Mouse (Mus musculus): ENCODE measurements around the gene Mdga2. TPM values are rescaled to one million over a fixed set of nuclear protein-coding genes. Genes with fewer than 3 reads are reported as not detected.

The Mdga2 gene
- polyA plus RNA-seq, 1 experiment from 2014 or later: 0.60 TPM

- Histone ChIP-seq H3K4me2 (ENCODE audit: low read depth, low read length) (no peak overlapping the region), H3K36me3 (ENCODE audit: control insufficient read depth, insufficient read depth) (no peaks in the 10 kb centered on the region), H3K9ac (ENCODE audit: low read length) (no peak overlapping the region), H3K27ac (ENCODE audit: low read length) (no peak overlapping the region), H3K9me3 (replicated peaks; ENCODE audit: control insufficient read depth, low read length) (no peaks in the 10 kb centered on the region), H3K4me3 (ENCODE audit: low read length) (no peak overlapping the region), H3K4me1 (ENCODE audit: control insufficient read depth, insufficient read depth, low read length) (no peaks in the 10 kb centered on the region), H3K27me3 (ENCODE audit: control insufficient read depth, insufficient read depth, low read length) (no peaks in the 10 kb centered on the region)
- 70% methylated on average over 3 of the region's 3 CpGs for WGBS
- ATAC-seq (replicated peaks; ENCODE audit: extremely low read depth, insufficient read depth, low FRiP score): no peak
Measured at GRCm38 (mm10) chr12:66679558-66679957, 542.8 kb downstream of the Mdga2 start.

DNA sequence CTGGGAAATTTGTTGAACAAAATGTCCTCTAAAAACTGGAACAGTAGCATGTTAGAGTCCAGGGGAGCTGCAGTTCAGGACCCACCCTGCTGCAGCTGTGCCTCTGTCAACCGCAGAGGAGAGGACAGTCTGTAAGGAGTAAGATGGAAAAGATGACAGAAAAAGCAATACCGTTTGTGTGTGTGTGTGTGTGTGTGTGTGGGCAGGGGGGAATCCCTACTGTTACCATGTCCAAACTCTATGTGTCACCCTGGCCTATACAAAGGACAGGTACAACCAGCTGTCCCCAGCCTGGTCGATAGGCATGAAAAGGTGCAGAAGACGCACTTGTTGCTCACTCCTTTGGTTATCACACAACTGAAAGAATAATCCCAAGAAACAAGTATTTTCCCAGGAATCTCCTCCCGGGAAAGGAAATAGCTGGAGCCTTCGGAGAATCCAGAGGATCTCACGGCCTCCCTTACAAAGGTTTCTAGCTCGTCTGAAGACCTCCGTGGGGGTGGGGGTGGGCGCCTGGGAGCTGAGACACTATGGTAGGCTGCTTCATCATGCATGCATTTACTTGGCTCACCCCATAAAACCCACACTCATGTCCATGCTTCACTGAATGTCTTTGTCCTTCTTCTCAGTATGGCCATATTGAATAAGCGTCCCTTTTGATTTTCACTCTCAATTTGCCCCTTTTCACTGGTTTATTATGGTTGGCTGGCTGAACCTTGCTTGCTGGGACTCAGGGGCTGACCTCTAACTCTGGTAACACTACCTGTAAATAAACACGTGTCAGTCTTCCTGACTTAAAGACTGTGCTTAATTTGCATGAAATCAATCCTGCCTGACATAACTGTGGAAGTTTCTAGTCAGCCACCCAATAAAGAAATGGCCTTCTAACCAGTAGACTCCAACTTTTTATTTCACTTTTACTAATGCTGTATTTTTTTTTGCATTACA lies 573.5 kb downstream of the Mdga2 start:
- Histone ChIP-seq H3K9ac (ENCODE audit: low read length) (no peak overlapping the region), H3K9me3 (replicated peaks; ENCODE audit: control insufficient read depth, low read length) (no peaks in the 10 kb centered on the region), H3K27ac (ENCODE audit: low read length) (no peak overlapping the region), H3K4me1 (ENCODE audit: control insufficient read depth, insufficient read depth, low read length) (no peaks in the 10 kb centered on the region), H3K4me2 (ENCODE audit: low read depth, low read length) (no peak overlapping the region), H3K36me3 (ENCODE audit: control insufficient read depth, insufficient read depth) (no peaks in the 10 kb centered on the region), H3K27me3 (ENCODE audit: control insufficient read depth, insufficient read depth, low read length) (no peaks in the 10 kb centered on the region), H3K4me3 (ENCODE audit: low read length) (no peak overlapping the region)
- 68% methylated on average over 12 of the region's 12 CpGs for WGBS
- ATAC-seq (replicated peaks; ENCODE audit: extremely low read depth, insufficient read depth, low FRiP score): no peak

DNA sequence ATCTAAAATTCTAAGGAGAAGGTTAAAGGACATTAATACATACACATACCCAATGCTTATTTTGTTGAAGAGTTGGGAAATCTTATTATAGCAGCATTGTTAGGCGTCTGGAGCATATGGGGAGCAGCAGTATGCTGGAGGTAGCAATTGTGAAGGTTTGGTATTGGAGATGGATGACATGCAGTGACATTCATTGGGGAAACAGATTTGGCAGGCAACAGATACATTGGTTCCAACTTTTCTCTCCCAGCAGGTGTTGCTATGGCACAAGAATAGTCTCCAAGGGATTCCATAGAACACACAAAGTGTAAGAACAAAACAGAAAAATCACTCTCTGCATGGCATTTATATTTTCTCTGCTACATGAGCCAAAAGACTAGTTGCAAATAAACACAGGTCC lies 581.9 kb downstream of the Mdga2 start:
- H3K9ac ChIP-seq (ENCODE audit: low read length): no peak overlapping the region
- no peak overlapping the region for H3K27ac ChIP-seq (ENCODE audit: low read length)
- no peaks in the 10 kb centered on the region for H3K36me3 ChIP-seq (ENCODE audit: control insufficient read depth, insufficient read depth)
- 44% methylated on average over 1 of the region's 1 CpGs for WGBS
- no peaks in the 10 kb centered on the region for H3K27me3 ChIP-seq (ENCODE audit: control insufficient read depth, insufficient read depth, low read length)
- no peak for ATAC-seq (replicated peaks; ENCODE audit: extremely low read depth, insufficient read depth, low FRiP score)
- no peaks in the 10 kb centered on the region for H3K4me1 ChIP-seq (ENCODE audit: control insufficient read depth, insufficient read depth, low read length)
- no peak overlapping the region for H3K4me3 ChIP-seq (ENCODE audit: low read length)
- no peaks in the 10 kb centered on the region for H3K9me3 ChIP-seq (replicated peaks; ENCODE audit: control insufficient read depth, low read length)
- no peak overlapping the region for H3K4me2 ChIP-seq (ENCODE audit: low read depth, low read length)

DNA sequence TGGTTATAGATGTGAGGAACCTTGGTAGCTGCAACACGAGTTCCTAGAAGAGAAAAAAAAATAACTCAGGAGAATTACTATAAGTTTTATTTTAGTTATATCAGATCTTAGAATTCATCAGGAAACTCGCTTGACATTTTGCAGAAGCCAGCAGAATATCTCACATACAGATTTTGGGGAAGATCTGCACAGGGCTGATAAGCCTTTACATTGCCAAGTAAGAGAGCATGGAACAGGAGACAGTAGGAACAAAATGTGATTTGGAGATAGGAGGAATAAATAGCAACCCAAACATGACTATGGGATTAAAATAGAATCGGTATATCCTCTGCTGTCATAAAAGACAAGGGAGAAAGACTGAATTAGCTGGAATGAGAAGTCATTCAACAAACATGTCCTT lies 602.4 kb downstream of the Mdga2 start:
- no peak for ATAC-seq (replicated peaks; ENCODE audit: extremely low read depth, insufficient read depth, low FRiP score)
- Histone ChIP-seq H3K9ac (ENCODE audit: low read length) (no peak overlapping the region), H3K4me3 (ENCODE audit: low read length) (no peak overlapping the region), H3K4me2 (ENCODE audit: low read depth, low read length) (no peak overlapping the region), H3K27me3 (ENCODE audit: control insufficient read depth, insufficient read depth, low read length) (no peaks in the 10 kb centered on the region), H3K4me1 (ENCODE audit: control insufficient read depth, insufficient read depth, low read length) (no peaks in the 10 kb centered on the region), H3K27ac (ENCODE audit: low read length) (no peak overlapping the region), H3K36me3 (ENCODE audit: control insufficient read depth, insufficient read depth) (no peaks in the 10 kb centered on the region), H3K9me3 (replicated peaks; ENCODE audit: control insufficient read depth, low read length) (no peaks in the 10 kb centered on the region)
- WGBS: 62% methylated on average over 3 of the region's 3 CpGs

DNA sequence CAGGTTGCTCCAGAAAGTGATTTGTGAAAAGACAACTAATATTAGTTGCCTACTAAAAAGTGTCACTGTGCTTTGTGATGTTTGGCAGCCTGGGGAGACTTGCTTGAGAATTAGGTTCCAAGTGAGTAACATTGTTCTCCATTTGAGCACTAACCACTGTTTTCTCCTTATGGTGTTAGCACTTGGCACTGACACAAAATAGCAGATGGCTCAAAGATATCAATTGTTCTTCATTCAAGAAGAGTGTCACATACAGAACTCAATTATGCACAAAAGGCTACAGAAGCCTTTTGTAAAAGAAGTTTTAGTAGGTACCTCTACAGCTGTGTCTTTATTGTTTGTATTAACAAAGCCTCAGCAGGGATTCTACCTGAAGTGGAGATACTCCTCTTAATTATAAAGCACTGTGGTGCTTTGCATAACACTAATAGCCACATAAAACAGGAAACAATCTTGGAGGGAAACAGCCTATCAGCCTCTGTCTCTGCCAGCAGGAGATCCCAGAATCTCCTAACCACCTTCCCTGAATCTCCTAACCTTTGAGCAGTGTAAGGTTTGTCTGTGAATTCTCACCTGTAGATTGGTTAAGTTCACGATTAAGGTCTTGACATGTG lies 630.6 kb downstream of the Mdga2 start:
- H3K4me2 ChIP-seq (ENCODE audit: low read depth, low read length): no peak overlapping the region
- no peak overlapping the region for H3K4me3 ChIP-seq (ENCODE audit: low read length)
- H3K36me3 ChIP-seq (ENCODE audit: control insufficient read depth, insufficient read depth): no peaks in the 10 kb centered on the region
- H3K9ac ChIP-seq (ENCODE audit: low read length): no peak overlapping the region
- H3K9me3 ChIP-seq (replicated peaks; ENCODE audit: control insufficient read depth, low read length): no peaks in the 10 kb centered on the region
- WGBS: 53% methylated on average over 1 of the region's 1 CpGs
- H3K27me3 ChIP-seq (ENCODE audit: control insufficient read depth, insufficient read depth, low read length): no peaks in the 10 kb centered on the region
- no peaks in the 10 kb centered on the region for H3K4me1 ChIP-seq (ENCODE audit: control insufficient read depth, insufficient read depth, low read length)
- no peak for ATAC-seq (replicated peaks; ENCODE audit: extremely low read depth, insufficient read depth, low FRiP score)
- H3K27ac ChIP-seq (ENCODE audit: low read length): no peak overlapping the region

GRCm38 (mm10) chr12:66565396-66565795 lies 657.0 kb downstream of the Mdga2 start:
- Histone ChIP-seq H3K4me2 (ENCODE audit: low read depth, low read length) (no peak overlapping the region), H3K9ac (ENCODE audit: low read length) (no peak overlapping the region), H3K4me1 (ENCODE audit: control insufficient read depth, insufficient read depth, low read length) (no peaks in the 10 kb centered on the region), H3K36me3 (ENCODE audit: control insufficient read depth, insufficient read depth) (no peaks in the 10 kb centered on the region), H3K27me3 (ENCODE audit: control insufficient read depth, insufficient read depth, low read length) (no peaks in the 10 kb centered on the region), H3K27ac (ENCODE audit: low read length) (no peak overlapping the region), H3K4me3 (ENCODE audit: low read length) (no peak overlapping the region), H3K9me3 (replicated peaks; ENCODE audit: control insufficient read depth, low read length) (no peaks in the 10 kb centered on the region)
- no peak for ATAC-seq (replicated peaks; ENCODE audit: extremely low read depth, insufficient read depth, low FRiP score)
- WGBS: 88% methylated on average over 1 of the region's 1 CpGs

DNA sequence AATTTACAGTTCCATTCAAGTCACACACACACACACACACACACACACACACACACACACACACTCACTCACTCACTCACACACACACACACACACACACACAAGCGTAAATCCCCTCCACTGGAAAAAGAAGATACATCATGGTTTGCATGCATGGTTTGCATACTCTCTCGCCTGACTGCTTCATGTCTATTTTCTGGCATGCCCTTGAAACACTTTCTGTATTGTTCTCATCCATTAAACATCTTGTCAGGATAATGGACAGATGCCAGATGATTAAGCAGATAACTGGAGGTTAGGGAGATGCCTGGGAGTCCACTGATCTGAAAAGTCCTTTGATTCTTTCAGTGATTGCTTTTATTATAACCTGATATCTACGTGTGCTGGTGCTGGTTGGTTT lies 665.5 kb downstream of the Mdga2 start:
- no peak overlapping the region for H3K4me3 ChIP-seq (ENCODE audit: low read length)
- ATAC-seq (replicated peaks; ENCODE audit: extremely low read depth, insufficient read depth, low FRiP score): no peak
- H3K4me1 ChIP-seq (ENCODE audit: control insufficient read depth, insufficient read depth, low read length): no peaks in the 10 kb centered on the region
- WGBS: 63% methylated on average over 3 of the region's 3 CpGs
- H3K9ac ChIP-seq (ENCODE audit: low read length): no peak overlapping the region
- no peak overlapping the region for H3K4me2 ChIP-seq (ENCODE audit: low read depth, low read length)
- no peaks in the 10 kb centered on the region for H3K36me3 ChIP-seq (ENCODE audit: control insufficient read depth, insufficient read depth)
- H3K27me3 ChIP-seq (ENCODE audit: control insufficient read depth, insufficient read depth, low read length): no peaks in the 10 kb centered on the region
- H3K9me3 ChIP-seq (replicated peaks; ENCODE audit: control insufficient read depth, low read length): no peaks in the 10 kb centered on the region
- H3K27ac ChIP-seq (ENCODE audit: low read length): no peak overlapping the region

- 56% methylated on average over 2 of the region's 2 CpGs for WGBS
- ATAC-seq (replicated peaks; ENCODE audit: extremely low read depth, insufficient read depth, low FRiP score): no peak
- no peak overlapping the region for H3K4me2 ChIP-seq (ENCODE audit: low read depth, low read length)
- no peaks in the 10 kb centered on the region for H3K4me1 ChIP-seq (ENCODE audit: control insufficient read depth, insufficient read depth, low read length)
- no peak overlapping the region for H3K4me3 ChIP-seq (ENCODE audit: low read length)
- no peak overlapping the region for H3K27ac ChIP-seq (ENCODE audit: low read length)
- H3K27me3 ChIP-seq (ENCODE audit: control insufficient read depth, insufficient read depth, low read length): no peaks in the 10 kb centered on the region
- no peaks in the 10 kb centered on the region for H3K36me3 ChIP-seq (ENCODE audit: control insufficient read depth, insufficient read depth)
- H3K9me3 ChIP-seq (replicated peaks; ENCODE audit: control insufficient read depth, low read length): no peaks in the 10 kb centered on the region
- H3K9ac ChIP-seq (ENCODE audit: low read length): no peak overlapping the region
Measured at GRCm38 (mm10) chr12:66556178-66556820, 666.0 kb downstream of the Mdga2 start.

- Histone ChIP-seq H3K4me2 (ENCODE audit: low read depth, low read length) (no peak overlapping the region), H3K4me1 (ENCODE audit: control insufficient read depth, insufficient read depth, low read length) (no peaks in the 10 kb centered on the region), H3K36me3 (ENCODE audit: control insufficient read depth, insufficient read depth) (no peaks in the 10 kb centered on the region), H3K9ac (ENCODE audit: low read length) (no peak overlapping the region), H3K27ac (ENCODE audit: low read length) (no peak overlapping the region), H3K4me3 (ENCODE audit: low read length) (no peak overlapping the region), H3K9me3 (replicated peaks; ENCODE audit: control insufficient read depth, low read length) (no peaks in the 10 kb centered on the region), H3K27me3 (ENCODE audit: control insufficient read depth, insufficient read depth, low read length) (no peaks in the 10 kb centered on the region)
- no peak for ATAC-seq (replicated peaks; ENCODE audit: extremely low read depth, insufficient read depth, low FRiP score)
- 44% methylated on average over 2 of the region's 2 CpGs for WGBS
Measured at GRCm38 (mm10) chr12:66524973-66525372, 697.4 kb downstream of the Mdga2 start.

All from heart, embryonic 16.5 days (tissue).